Mouse (Mus musculus) testis, postnatal 10 days (tissue): Measurements from ENCODE around the gene Mrgprf.
A peak's percentile ranks its signal among the peaks of the same experiment; 100 is the strongest.

Experiments
- DNase-seq: peaks from one replicate; pipeline ENCODE4 v3.0.0; 2021; ENCODE audit warnings: low spot score

The Mrgprf gene

GRCm38 (mm10) chr7:145301008-145301340, 346 bp downstream of the Mrgprf start:
- DNase-seq: no peak

- peak; percentile 78 for DNase-seq
These were observed 845 bp downstream of the Mrgprf start for GRCm38 (mm10) chr7:145301341-145302005.

GRCm38 (mm10) chr7:145302488-145303285, 2.1 kb downstream of the Mrgprf start:
- DNase-seq: peak; percentile 76

GRCm38 (mm10) chr7:145304153-145304552, 3.5 kb downstream of the Mrgprf start:
- DNase-seq: no peak

GRCm38 (mm10) chr7:145307636-145308035, 7.0 kb downstream of the Mrgprf start:
- DNase-seq: no peak

GRCm38 (mm10) chr7:145308061-145308675, 7.5 kb downstream of the Mrgprf start:
- no peak for DNase-seq

GRCm38 (mm10) chr7:145308866-145309265, 8.2 kb downstream of the Mrgprf start:
- no peak for DNase-seq

GRCm38 (mm10) chr7:145309877-145310276, 9.2 kb downstream of the Mrgprf start:
- DNase-seq: no peak

GRCm38 (mm10) chr7:145310526-145310925, 9.9 kb downstream of the Mrgprf start:
- no peak for DNase-seq

GRCm38 (mm10) chr7:145312137-145312536, 11.5 kb downstream of the Mrgprf start:
- no peak for DNase-seq

- no peak for DNase-seq
These were observed 14.3 kb downstream of the Mrgprf start, which contains the start of gene Mrgprd for GRCm38 (mm10) chr7:145314785-145315411. Gene Mrgprd (plus strand): TSS chr7:145314835.

- DNase-seq: no peak
These were observed 16.9 kb downstream of the Mrgprf start for GRCm38 (mm10) chr7:145317522-145317921.

- no peak for DNase-seq
These were observed 18.9 kb downstream of the Mrgprf start for GRCm38 (mm10) chr7:145319481-145319880.

- no peak for DNase-seq
These were observed 23.0 kb downstream of the Mrgprf start for GRCm38 (mm10) chr7:145323607-145324006.

GRCm38 (mm10) chr7:145325697-145326096, 25.1 kb downstream of the Mrgprf start:
- no peak for DNase-seq

GRCm38 (mm10) chr7:145329982-145330381, 29.4 kb downstream of the Mrgprf start:
- no peak for DNase-seq

GRCm38 (mm10) chr7:145330641-145331040, 30.0 kb downstream of the Mrgprf start:
- DNase-seq: no peak

GRCm38 (mm10) chr7:145332376-145333041, 31.9 kb downstream of the Mrgprf start:
- DNase-seq: peak; percentile 61

- DNase-seq: no peak
These were observed 33.3 kb downstream of the Mrgprf start for GRCm38 (mm10) chr7:145333936-145334335.

- DNase-seq: no peak
These were observed 33.9 kb downstream of the Mrgprf start for GRCm38 (mm10) chr7:145334428-145335027.

- DNase-seq: no peak
These were observed 34.6 kb downstream of the Mrgprf start for GRCm38 (mm10) chr7:145335199-145335598.
